Mouse (Mus musculus) midbrain, embryonic 10.5 days (tissue): ENCODE data around the gene Col6a1. TPM values are rescaled to one million over a fixed set of nuclear protein-coding genes. Genes with fewer than 3 reads are reported as not detected.

Experiments
- DNase-seq: peaks from one replicate; pipeline ENCODE4 v3.0.0-alpha.2; 2017; ENCODE audit warnings: low spot score
- H3K27ac ChIP-seq: fragments of 300-500 bp; sonication (generic); replicated peaks from 2 replicates; pipeline ENCODE4 v1.5.1; 2016; ENCODE audit warnings: mild to moderate bottlenecking
- H3K27me3 ChIP-seq: fragments of 300-500 bp; sonication (generic); 2 replicates; pipeline ENCODE4 v1.6.1; 2016; ENCODE audit warnings: low read depth, mild to moderate bottlenecking; ENCODE audit not compliant: poor library complexity, severe bottlenecking
- H3K36me3 ChIP-seq: fragments of 300-500 bp; sonication (generic); 2 replicates; pipeline ENCODE4 v1.6.1; 2016; ENCODE audit warnings: mild to moderate bottlenecking, moderate library complexity
- H3K4me1 ChIP-seq: fragments of 300-500 bp; sonication (generic); 2 replicates; pipeline ENCODE4 v1.6.1; 2016
- H3K4me3 ChIP-seq: fragments of 300-500 bp; sonication (generic); 2 replicates; pipeline ENCODE4 v1.5.1; 2016; ENCODE audit warnings: mild to moderate bottlenecking, moderate library complexity
- H3K9me3 ChIP-seq: fragments of 300-500 bp; sonication (generic); replicated peaks from 2 replicates; pipeline ENCODE4 v1.6.1; 2016; ENCODE audit warnings: mild to moderate bottlenecking
- WGBS: fragments of 180-500 bp; shearing (Covaris S2); methylation state at CpG from one replicate; pipeline ENCODE4 v1.1.7; 2016; 5-methylcytosine and 5-hydroxymethylcytosine counted together
- polyA plus RNA-seq: library from polyadenylated mRNA; unstranded; fragments of >200 nt; fragmentation: Nextera tagmentation; extraction: Ambion mirVana; gene quantifications from 2 replicates; pipeline ENCODE4 v1.2.1, GENCODE M21; 2016

The Col6a1 gene
- polyA plus RNA-seq, 1 experiment from 2014 or later = 8.0 TPM

DNA sequence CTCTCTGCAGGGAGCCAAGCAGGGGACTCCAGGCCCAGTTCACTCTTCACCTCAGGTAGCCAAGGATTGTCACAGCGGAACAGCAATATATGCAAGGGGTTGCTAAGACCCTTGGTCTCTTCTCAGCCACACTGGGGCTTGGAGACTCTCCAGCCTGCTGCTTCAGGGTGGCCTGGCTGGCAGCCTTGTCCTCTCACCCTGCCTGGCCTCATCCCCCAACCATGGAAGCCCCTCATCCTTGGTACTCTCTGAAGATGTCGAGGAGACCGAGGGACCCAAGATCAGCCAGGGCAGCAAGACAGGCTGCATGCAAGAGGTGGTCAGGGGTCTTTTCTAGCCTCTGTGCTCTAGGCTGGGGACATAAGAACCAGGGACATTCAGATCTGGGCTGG, 7.7 kb upstream of the Col6a1 start:
- Histone ChIP-seq H3K36me3 (no peaks in the 10 kb centered on the region), H3K4me3 (peak overlapping the region; percentile 7), H3K4me1 (peaks cover 23% of the 10 kb centered on the region), H3K27ac (0 out of 2 replicates have a peak overlapping the region, but pooled peaks have one; percentile 53), H3K9me3 (no peaks in the 10 kb centered on the region), H3K27me3 (peaks cover 7% of the 10 kb centered on the region; the same call in 1 of the 2 replicates)
- DNase-seq = peak; percentile 13
- WGBS = 32% methylated on average over 3 of the region's 3 CpGs

DNA sequence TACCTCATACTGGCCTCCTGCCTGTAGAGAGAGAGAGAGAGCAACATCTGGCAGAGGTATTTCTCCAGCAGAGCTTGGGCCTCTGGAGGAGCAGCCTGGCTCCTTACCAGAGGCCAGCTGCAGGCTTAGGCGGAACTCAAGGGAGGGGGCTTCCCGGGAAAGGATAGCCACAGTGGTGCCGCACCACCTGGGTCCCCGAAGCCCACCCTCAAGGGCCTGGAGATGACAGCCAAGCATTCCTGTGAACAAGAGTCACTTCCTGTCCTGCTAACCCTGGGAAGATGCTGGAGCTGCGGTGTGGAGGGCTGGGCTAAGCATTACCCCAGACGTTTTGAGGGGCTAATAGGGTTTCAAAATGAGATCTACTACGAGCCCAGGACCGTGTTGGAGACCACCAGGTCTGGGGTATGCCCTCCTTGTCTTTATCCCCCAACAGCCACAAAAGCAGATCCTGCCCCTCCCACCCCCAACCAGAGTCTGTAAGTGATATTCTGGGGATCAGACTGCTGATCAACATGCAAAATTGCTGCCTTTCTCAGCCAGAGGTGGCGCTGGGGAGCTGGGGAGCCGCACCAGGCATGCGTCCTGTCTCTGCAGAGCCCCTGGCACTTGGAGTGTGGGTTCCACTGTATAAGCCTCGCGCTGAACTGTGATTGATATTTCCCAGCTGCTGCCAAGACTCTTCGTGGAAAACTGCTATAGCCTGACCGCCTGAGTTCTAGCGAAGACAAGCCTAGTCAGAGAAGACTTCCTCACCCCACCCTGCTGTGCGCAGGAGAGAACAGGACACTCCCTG, 7.1 kb upstream of the Col6a1 start:
- H3K4me3 ChIP-seq = peak overlapping the region; percentile 7

GRCm38 (mm10) chr10:76732391-76732790, 6.4 kb upstream of the Col6a1 start:
- DNase-seq = no peak
- no peak overlapping the region for H3K4me3 ChIP-seq
- 80% methylated on average over 6 of the region's 6 CpGs for WGBS
- H3K4me1 ChIP-seq = peaks cover 32% of the 10 kb centered on the region
- no peaks in the 10 kb centered on the region for H3K9me3 ChIP-seq
- peak overlapping the region; percentile 53 for H3K27ac ChIP-seq
- no peaks in the 10 kb centered on the region for H3K36me3 ChIP-seq
- peaks cover 12% of the 10 kb centered on the region; the same call in 1 of the 2 replicates for H3K27me3 ChIP-seq

More for the DNA sequence above, 7.1 kb upstream of the Col6a1 start:
- WGBS = 17% methylated on average over 17 of the region's 17 CpGs
- H3K36me3 ChIP-seq = no peaks in the 10 kb centered on the region
- H3K27me3 ChIP-seq = peaks cover 7% of the 10 kb centered on the region; the same call in 1 of the 2 replicates
- peak; percentile 79 for DNase-seq
- no peaks in the 10 kb centered on the region for H3K9me3 ChIP-seq
- H3K27ac ChIP-seq = peak overlapping the region; percentile 53
- H3K4me1 ChIP-seq = peaks cover 28% of the 10 kb centered on the region

- Histone ChIP-seq H3K36me3 (no peaks in the 10 kb centered on the region), H3K4me3 (no peak overlapping the region), H3K27me3 (peaks cover 12% of the 10 kb centered on the region; the same call in 1 of the 2 replicates), H3K27ac (no peak overlapping the region), H3K4me1 (peaks cover 32% of the 10 kb centered on the region), H3K9me3 (no peaks in the 10 kb centered on the region)
- peak; percentile 10 for DNase-seq
- WGBS = 78% methylated on average over 20 of the region's 20 CpGs
These were observed 5.8 kb upstream of the Col6a1 start for GRCm38 (mm10) chr10:76731621-76732239.

DNA sequence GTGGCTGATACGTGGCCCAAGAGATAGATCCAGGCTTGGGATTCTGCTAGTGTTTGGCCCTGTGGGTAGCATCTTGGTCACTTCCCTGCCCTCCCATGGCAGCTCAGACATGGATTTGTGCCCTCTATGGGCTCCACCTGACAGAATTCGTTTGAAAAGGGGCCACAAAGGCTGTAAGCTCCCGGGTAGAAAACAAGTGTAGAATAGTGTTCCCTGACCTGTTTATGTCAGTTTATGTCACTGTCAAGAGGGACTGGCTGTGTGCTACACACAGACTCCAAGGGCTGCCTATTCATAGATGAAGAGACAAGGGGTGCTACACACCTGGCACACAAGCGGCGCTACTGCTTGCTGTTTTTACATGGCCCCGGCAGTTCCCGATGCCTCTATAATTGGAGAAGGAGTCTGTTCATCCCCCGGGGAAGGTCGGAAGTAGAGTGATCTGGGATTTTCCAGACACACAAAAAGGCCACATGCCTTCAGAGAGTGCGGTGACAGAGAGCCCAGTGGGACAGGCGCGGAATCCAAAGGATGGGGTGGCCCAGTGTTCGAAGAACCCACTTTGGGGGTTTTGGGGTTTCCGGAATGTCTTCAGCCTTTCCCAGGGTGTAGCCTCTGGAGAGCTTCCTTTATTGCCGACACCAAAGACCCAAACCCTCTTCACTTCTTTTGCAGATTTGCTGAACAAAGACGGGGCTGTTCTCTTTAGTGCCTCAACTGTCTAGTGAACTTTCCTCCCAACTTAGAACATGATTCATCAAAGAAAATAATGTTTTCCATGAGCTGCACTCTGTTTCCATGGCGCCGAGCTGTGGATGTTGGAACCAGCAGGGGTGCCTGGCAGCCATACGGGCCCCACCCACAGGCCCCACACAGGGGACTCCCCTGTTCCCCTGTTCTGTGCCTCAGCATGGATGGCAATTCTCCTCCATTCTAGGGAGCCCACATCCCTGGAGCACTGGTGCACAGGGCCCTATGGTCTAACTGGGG, 4.0 kb upstream of the Col6a1 start:
- Histone ChIP-seq H3K27ac (no peak overlapping the region), H3K4me3 (no peak overlapping the region), H3K9me3 (no peaks in the 10 kb centered on the region), H3K27me3 (peaks cover 12% of the 10 kb centered on the region; the same call in 1 of the 2 replicates), H3K36me3 (no peaks in the 10 kb centered on the region), H3K4me1 (peaks cover 40% of the 10 kb centered on the region)
- WGBS = 85% methylated on average over 19 of the region's 19 CpGs
- peak; percentile 9 for DNase-seq

- Histone ChIP-seq H3K4me1 (peaks cover 36% of the 10 kb centered on the region), H3K27ac (peak overlapping the region; percentile 55), H3K4me3 (peak overlapping the region; percentile 16; the same call in 1 of the 2 replicates), H3K9me3 (no peaks in the 10 kb centered on the region), H3K27me3 (peaks cover 12% of the 10 kb centered on the region; the same call in 1 of the 2 replicates), H3K36me3 (no peaks in the 10 kb centered on the region)
- WGBS = 10% methylated on average over 11 of the region's 11 CpGs
- DNase-seq = peak; percentile 77
These were observed 2.4 kb upstream of the Col6a1 start for GRCm38 (mm10) chr10:76728369-76728768.

DNA sequence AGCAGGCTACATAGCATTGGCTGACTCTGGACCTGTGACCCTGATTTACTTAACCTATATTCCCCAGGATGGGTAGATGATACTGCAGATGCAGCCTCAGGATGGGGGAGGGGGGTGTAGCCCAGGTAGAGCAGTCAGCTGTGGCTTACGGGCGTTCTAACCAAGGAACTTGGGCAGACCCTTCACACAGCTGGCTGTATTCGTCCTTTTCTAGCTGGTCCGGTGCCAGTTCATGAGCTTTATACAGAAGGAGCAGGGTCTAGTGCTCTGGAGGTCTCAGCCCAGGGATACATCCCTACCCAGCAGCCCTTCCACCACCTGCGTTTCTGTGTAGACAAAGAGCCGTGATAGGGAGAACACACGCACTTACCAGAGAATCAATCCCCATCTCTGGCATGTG, 1.3 kb upstream of the Col6a1 start:
- Histone ChIP-seq H3K36me3 (no peaks in the 10 kb centered on the region), H3K27ac (no peak overlapping the region; the same call in 1 of the 2 replicates), H3K9me3 (no peaks in the 10 kb centered on the region), H3K4me3 (no peak overlapping the region), H3K4me1 (peaks cover 25% of the 10 kb centered on the region), H3K27me3 (peaks cover 12% of the 10 kb centered on the region; the same call in 1 of the 2 replicates)
- 85% methylated on average over 7 of the region's 7 CpGs for WGBS
- peak; percentile 8 for DNase-seq

DNA sequence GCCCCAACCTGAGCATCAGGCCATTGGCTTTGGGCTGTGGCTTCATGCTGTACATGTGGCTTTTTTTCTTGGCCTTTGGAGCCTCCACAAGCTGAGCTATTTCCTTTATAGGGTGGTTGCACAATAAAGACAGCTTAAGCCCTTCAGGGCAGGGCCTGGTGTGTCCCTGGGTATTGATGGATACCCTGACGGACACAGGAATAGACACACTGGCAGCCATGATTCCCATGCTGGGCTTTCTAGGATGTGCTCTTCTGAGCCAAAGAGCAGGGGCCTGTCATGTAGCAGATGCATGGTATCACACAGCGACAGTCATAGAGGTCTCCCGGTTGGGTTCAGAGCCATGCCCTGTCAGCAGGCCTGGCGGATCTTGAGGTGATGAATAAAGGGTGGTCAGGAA, 898 bp upstream of the Col6a1 start:
- Histone ChIP-seq H3K27ac (no peak overlapping the region), H3K4me1 (peaks cover 21% of the 10 kb centered on the region), H3K36me3 (no peaks in the 10 kb centered on the region), H3K27me3 (peaks cover 8% of the 10 kb centered on the region; the same call in 1 of the 2 replicates), H3K9me3 (no peaks in the 10 kb centered on the region), H3K4me3 (no peak overlapping the region)
- 91% methylated on average over 4 of the region's 4 CpGs for WGBS
- peak; percentile 9 for DNase-seq

GRCm38 (mm10) chr10:76725097-76725496, 871 bp downstream of the Col6a1 start:
- H3K9me3 ChIP-seq = no peaks in the 10 kb centered on the region
- 73% methylated on average over 2 of the region's 2 CpGs for WGBS
- peak; percentile 9 for DNase-seq
- peaks cover 17% of the 10 kb centered on the region for H3K4me1 ChIP-seq
- H3K27me3 ChIP-seq = 0 out of 2 replicates have a peak, but pooled peaks cover 5% of the 10 kb centered on the region
- no peaks in the 10 kb centered on the region for H3K36me3 ChIP-seq
- no peak overlapping the region for H3K4me3 ChIP-seq
- no peak overlapping the region for H3K27ac ChIP-seq

GRCm38 (mm10) chr10:76724231-76724736, 1.7 kb downstream of the Col6a1 start:
- H3K36me3 ChIP-seq = no peaks in the 10 kb centered on the region
- DNase-seq = peak; percentile 9
- H3K27ac ChIP-seq = no peak overlapping the region
- peaks cover 17% of the 10 kb centered on the region for H3K4me1 ChIP-seq
- 68% methylated on average over 5 of the region's 5 CpGs for WGBS
- no peak overlapping the region for H3K4me3 ChIP-seq
- H3K9me3 ChIP-seq = no peaks in the 10 kb centered on the region
- H3K27me3 ChIP-seq = 0 out of 2 replicates have a peak, but pooled peaks cover 5% of the 10 kb centered on the region

- 89% methylated on average over 18 of the region's 18 CpGs for WGBS
- no peak overlapping the region for H3K27ac ChIP-seq
- DNase-seq = no peak
- 0 out of 2 replicates have a peak, but pooled peaks cover 3% of the 10 kb centered on the region for H3K27me3 ChIP-seq
- H3K4me3 ChIP-seq = no peak overlapping the region
- H3K4me1 ChIP-seq = peaks cover 10% of the 10 kb centered on the region
- no peaks in the 10 kb centered on the region for H3K36me3 ChIP-seq
- no peaks in the 10 kb centered on the region for H3K9me3 ChIP-seq
These were observed 3.1 kb downstream of the Col6a1 start for GRCm38 (mm10) chr10:76722751-76723450.
